Mouse (Mus musculus) monocyte, adult 2 months (primary cell): ENCODE measurements around the gene Pou1f1.

Experiments
- DNase-seq, 2 experiments: peaks; one replicate each; pipeline ENCODE4 v3.0.0; 2022; ENCODE audit warnings: low spot score in 2 of 2, low read depth in 1 of 2

Gene Pou1f1

DNA sequence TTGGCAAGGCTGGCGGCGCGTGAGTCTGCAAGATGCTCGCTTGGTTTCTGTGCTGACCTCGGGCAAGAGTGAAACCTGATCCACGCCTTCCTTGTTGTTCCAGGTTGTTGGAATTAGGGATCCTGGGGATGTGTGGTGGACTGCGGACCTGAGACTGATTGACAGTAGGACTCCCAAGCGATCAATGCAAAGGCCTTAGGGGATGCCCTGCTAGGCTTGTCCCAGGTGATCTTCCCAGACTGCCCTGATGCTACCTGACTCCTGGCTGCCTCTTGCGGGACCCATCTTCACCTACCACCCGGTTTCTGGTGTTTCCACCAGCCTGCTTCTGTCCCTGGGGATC, 42.5 kb downstream of the Pou1f1 start:
- DNase-seq: no peak

DNA sequence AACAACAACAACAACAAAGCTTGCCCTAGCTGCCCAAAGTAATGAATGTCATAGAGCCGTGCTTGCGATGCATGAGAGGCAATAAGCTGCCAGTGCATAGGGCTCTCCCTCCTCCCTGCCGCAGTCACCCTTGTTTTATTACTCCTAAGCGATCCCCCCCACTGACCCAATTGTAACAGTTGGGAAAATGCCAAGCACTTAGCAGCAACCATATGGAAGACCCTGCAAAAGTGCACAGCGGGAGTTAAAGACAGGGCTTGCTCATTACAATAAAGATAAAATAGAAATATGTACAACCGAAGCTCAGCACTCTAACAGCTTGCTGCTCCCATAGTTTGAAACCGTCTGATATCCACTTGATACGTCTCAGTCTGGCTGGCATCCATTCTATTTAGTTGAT, 44.0 kb downstream of the Pou1f1 start:
- DNase-seq: no peak

DNA sequence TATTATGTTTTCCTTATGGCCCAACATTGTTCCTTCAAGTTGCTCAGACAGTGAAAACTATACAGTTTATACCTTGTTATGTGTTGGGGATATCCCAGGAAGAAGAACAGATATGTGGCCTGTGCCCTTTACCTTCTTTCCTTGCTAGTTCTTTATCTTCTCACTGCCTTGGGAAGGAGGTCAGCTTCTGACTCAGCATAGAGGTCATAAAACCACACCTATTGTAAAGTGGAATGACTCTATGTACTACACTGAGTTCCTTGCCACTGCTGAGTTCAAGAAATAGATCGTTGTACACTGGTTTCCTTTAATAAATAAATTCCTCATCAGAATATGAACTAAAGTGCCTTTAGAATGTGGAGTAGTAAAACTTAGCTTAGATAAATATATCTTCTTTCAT, 44.6 kb downstream of the Pou1f1 start:
- DNase-seq: no peak

GRCm38 (mm10) chr16:65568853-65569252, 48.5 kb downstream of the Pou1f1 start:
- no peak for DNase-seq

GRCm38 (mm10) chr16:65577298-65578029, 57.2 kb downstream of the Pou1f1 start:
- no peak for DNase-seq
